Mouse (Mus musculus) liver, embryonic 18 days (tissue): ENCODE measurements around the gene Vmn1r151. TPM values are rescaled to one million over a fixed set of nuclear protein-coding genes. Genes with fewer than 3 reads are reported as not detected.

Experiments used
- polyA plus RNA-seq: library from polyadenylated mRNA; depleted of rRNA; stranded (reverse); fragments of >200 nt; gene quantifications from 2 replicates; pipeline ENCODE4 v1.2.3, GENCODE M21; 2012; rRNA removed

The Vmn1r151 gene
- not detected in 2 replicates for polyA plus RNA-seq

GRCm38 (mm10) chr7:22499578-22499977 lies at the start of gene Vmn1r151:
Vmn1r151 (minus strand) TSS chr7:22499678.

DNA sequence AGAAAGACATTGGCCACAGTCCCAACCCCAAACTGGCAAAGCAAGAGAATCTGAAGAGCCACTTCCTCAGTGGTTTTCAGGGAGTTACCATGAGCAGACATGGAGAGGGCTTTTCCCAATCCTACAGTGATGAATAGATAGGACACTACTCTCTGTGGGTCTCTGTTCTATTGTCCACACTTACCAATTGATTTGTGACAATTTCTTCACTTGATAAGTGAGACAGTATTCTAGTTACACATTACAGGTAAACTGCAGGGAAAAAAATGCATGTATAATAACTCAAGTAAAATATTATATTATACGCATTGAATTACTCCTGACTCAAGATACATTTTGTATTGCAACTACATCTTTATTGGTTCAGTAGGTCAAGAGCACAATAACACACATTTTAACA lies 35.3 kb upstream of the Vmn1r151 start, which contains the start of gene Gm8677:
Gm8677 (minus strand) TSS at position 101 of the 400 bp plus-strand sequence.

GRCm38 (mm10) chr7:22522667-22523066 lies 23.2 kb upstream of the Vmn1r151 start, which contains the start of gene Vmn1r152:
Vmn1r152 (plus strand) TSS chr7:22522967.

GRCm38 (mm10) chr7:22463975-22464374 lies 35.5 kb downstream of the Vmn1r151 start, which contains the start of gene Gm10665:
Gm10665 (minus strand) TSS chr7:22464075.

Other genes starting within 250 kb of the Vmn1r151 start
- gene Gm4187, start 170.0 kb downstream of the Vmn1r151 start, polyA plus RNA-seq = not detected in 2 replicates
- gene Gm8660, start 128.6 kb downstream of the Vmn1r151 start, polyA plus RNA-seq = not detected in 2 replicates
- not detected in 2 replicates for gene Vmn1r148, start 86.1 kb downstream of the Vmn1r151 start, polyA plus RNA-seq
- gene Vmn1r149, start 61.4 kb downstream of the Vmn1r151 start, polyA plus RNA-seq = not detected in 2 replicates
- gene Gm10665, start 35.6 kb downstream of the Vmn1r151 start, polyA plus RNA-seq = not detected in 2 replicates
- gene Vmn1r152, start 23.3 kb upstream of the Vmn1r151 start, polyA plus RNA-seq = not detected in 2 replicates
- not detected in 2 replicates for gene Gm8677, start 35.2 kb upstream of the Vmn1r151 start, polyA plus RNA-seq
- not detected in 2 replicates for gene Gm4201, start 65.7 kb upstream of the Vmn1r151 start, polyA plus RNA-seq
- gene Gm4565, start 88.4 kb upstream of the Vmn1r151 start, polyA plus RNA-seq = not detected in 2 replicates
- not detected in 2 replicates for gene Vmn1r155, start 158.3 kb upstream of the Vmn1r151 start, polyA plus RNA-seq
- gene Gm8693, start 192.6 kb upstream of the Vmn1r151 start, polyA plus RNA-seq = not detected in 2 replicates
- gene Gm4567, start 220.0 kb upstream of the Vmn1r151 start, polyA plus RNA-seq = not detected in 2 replicates